Mouse (Mus musculus): ENCODE results near the gene Ddc.

- TF ChIP-seq CTCF (IDR thresholded peaks at IDR 0.05) (no peak), POLR2A (IDR thresholded peaks at IDR 0.05; ENCODE audit: insufficient read depth, low read depth, low read length) (no peak)
Measured at GRCm38 (mm10) chr11:11830884-11831495, 67.0 kb downstream of the Ddc start.
